Mouse (Mus musculus): ENCODE measurements around the gene March7.

March7 gene

GRCm38 (mm10) chr2:60216547-60217153, 7.0 kb downstream of the March7 start:
- DNase-seq, result no peak

GRCm38 (mm10) chr2:60217620-60218019, 7.9 kb downstream of the March7 start:
- DNase-seq, result no peak

- DNase-seq, result no peak
Measured at GRCm38 (mm10) chr2:60221236-60221635, 11.5 kb downstream of the March7 start.

- no peak for DNase-seq
Measured at GRCm38 (mm10) chr2:60221954-60222353, 12.3 kb downstream of the March7 start.

GRCm38 (mm10) chr2:60223489-60223888, 13.8 kb downstream of the March7 start:
- no peak for DNase-seq

- no peak for DNase-seq
Measured at GRCm38 (mm10) chr2:60228470-60228869, 18.8 kb downstream of the March7 start.

- DNase-seq, result no peak
Measured at GRCm38 (mm10) chr2:60230361-60230760, 20.7 kb downstream of the March7 start.

- no peak for DNase-seq
Measured at GRCm38 (mm10) chr2:60233147-60233546, 23.5 kb downstream of the March7 start.

- no peak for DNase-seq
Measured at GRCm38 (mm10) chr2:60234506-60234905, 24.8 kb downstream of the March7 start.

- no peak for DNase-seq
Measured at GRCm38 (mm10) chr2:60252782-60253181, 43.1 kb downstream of the March7 start.

- peak; percentile 14 for DNase-seq
Measured at GRCm38 (mm10) chr2:60253506-60253905, 43.8 kb downstream of the March7 start.

GRCm38 (mm10) chr2:60256751-60257150, 47.1 kb downstream of the March7 start:
- no peak for DNase-seq

GRCm38 (mm10) chr2:60259186-60259585, 49.5 kb downstream of the March7 start:
- DNase-seq, result no peak

- no peak for DNase-seq
Measured at GRCm38 (mm10) chr2:60260621-60261350, 51.1 kb downstream of the March7 start.

GRCm38 (mm10) chr2:60267567-60267966, 57.9 kb downstream of the March7 start:
- DNase-seq, result no peak

GRCm38 (mm10) chr2:60269856-60270479, 60.3 kb downstream of the March7 start:
- DNase-seq, result no peak

- DNase-seq, result no peak
Measured at GRCm38 (mm10) chr2:60278627-60279026, 68.9 kb downstream of the March7 start.

- DNase-seq, result no peak
Measured at GRCm38 (mm10) chr2:60282625-60283024, 72.9 kb downstream of the March7 start.

- DNase-seq, result no peak
Measured at GRCm38 (mm10) chr2:60283208-60283750, 73.6 kb downstream of the March7 start.

- DNase-seq, result peak; percentile 62
Measured at GRCm38 (mm10) chr2:60283751-60284466, 74.2 kb downstream of the March7 start.

GRCm38 (mm10) chr2:60284467-60284821, 74.8 kb downstream of the March7 start, which contains the start of gene Cd302:
Cd302 (minus strand) TSS chr2:60284488.
- no peak for DNase-seq

GRCm38 (mm10) chr2:60285107-60285617, 75.5 kb downstream of the March7 start:
- DNase-seq, result no peak

GRCm38 (mm10) chr2:60288606-60289005, 78.9 kb downstream of the March7 start:
- DNase-seq, result peak; percentile 9
